In the genomic region with DNA sequence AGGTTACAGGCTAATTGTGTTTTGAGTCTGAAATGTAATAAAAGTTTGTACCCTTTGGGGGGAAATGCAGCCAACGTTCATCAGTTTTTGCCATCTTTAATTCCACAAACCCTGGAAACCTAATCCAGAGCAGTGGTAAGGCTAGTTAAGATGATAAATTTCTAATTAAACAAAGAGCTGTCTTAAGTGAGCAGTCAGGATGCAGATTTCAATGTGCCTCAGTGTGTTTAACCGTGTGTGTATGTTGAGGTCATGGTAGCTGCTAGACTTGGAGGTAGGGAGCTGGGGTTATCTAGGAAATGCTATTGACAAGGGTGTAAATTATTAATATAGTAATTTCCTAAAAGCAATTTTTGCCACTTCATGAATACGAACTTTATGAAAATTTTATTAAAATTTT, we compare ENCODE assay signal across 22 mouse cellular contexts.
DNase-seq lines count a peak whose midpoint lies in the region; ATAC-seq and TF ChIP-seq lines count a peak whose summit lies in the region.
"Had no signal": no experiment of that assay in that cellular context is flagged by ENCODE, and none has a peak within 500 bp of the region (broad histone marks: within the 10 kb centered on the region; RNA-seq: fewer than 3 reads in every experiment).

No protein-coding gene starts in this region.

- H3K4me1 ChIP-seq in kidney, embryonic 14.5 days (ENCODE audit: control insufficient read depth, insufficient read depth, low read length), result no peaks in the 10 kb centered on the region
- H3K4me1 ChIP-seq in kidney, embryonic 15.5 days, result no peaks in the 10 kb centered on the region
- H3K4me1 ChIP-seq in kidney, embryonic 16.5 days (ENCODE audit: insufficient read depth, low read length), result no peaks in the 10 kb centered on the region
- no peaks in the 10 kb centered on the region for H3K4me1 ChIP-seq in kidney, postnatal 0 days (replicated peaks; ENCODE audit: insufficient read depth, low read length)

- DNase-seq in kidney, adult 18-20 months, result no peak
- no peak for DNase-seq in kidney, postnatal 4 days
- no peak for DNase-seq in kidney, adult 11 months
- peak; percentile 37 for DNase-seq in kidney, postnatal 0 days (ENCODE audit: low spot score)
- DNase-seq in kidney, postnatal 10 days, result no peak
- DNase-seq: adrenal gland, adult 2 months; adrenal gland, adult 8-10 months; adrenal gland, postnatal 10 days; adrenal gland, postnatal 14 days; adrenal gland, postnatal 25 days; adrenal gland, postnatal 36 days; B cell, adult 2 months; cerebellum, adult 11 months; cerebellum, adult 11-12 months had no signal

- no peaks in the 10 kb centered on the region for H3K9me3 ChIP-seq in kidney, embryonic 14.5 days (ENCODE audit: control insufficient read depth, low read length)
- no peaks in the 10 kb centered on the region for H3K9me3 ChIP-seq in kidney, embryonic 15.5 days (replicated peaks)
- H3K9me3 ChIP-seq in kidney, embryonic 16.5 days (ENCODE audit: low read length), result no peaks in the 10 kb centered on the region
- H3K9me3 ChIP-seq in kidney, postnatal 0 days (replicated peaks; ENCODE audit: low read length), result no peaks in the 10 kb centered on the region

- H3K36me3 ChIP-seq in kidney, embryonic 14.5 days (ENCODE audit: control insufficient read depth, insufficient read depth, low read length), result no peaks in the 10 kb centered on the region
- H3K36me3 ChIP-seq in kidney, embryonic 15.5 days, result no peaks in the 10 kb centered on the region
- H3K36me3 ChIP-seq in kidney, embryonic 16.5 days (ENCODE audit: insufficient read depth, low read length), result no peaks in the 10 kb centered on the region
- no peaks in the 10 kb centered on the region for H3K36me3 ChIP-seq in kidney, postnatal 0 days (ENCODE audit: insufficient read depth, low read length)
- H3K36me3 ChIP-seq: G1E had no signal

- H3K4me3 ChIP-seq in kidney, embryonic 14.5 days (ENCODE audit: low read length), result no peak overlapping the region
- H3K4me3 ChIP-seq in kidney, embryonic 15.5 days (replicated peaks), result no peak overlapping the region
- H3K4me3 ChIP-seq in kidney, embryonic 16.5 days (ENCODE audit: low read length), result no peak overlapping the region
- H3K4me3 ChIP-seq in kidney, postnatal 0 days (replicated peaks; ENCODE audit: low read depth, low read length), result no peak overlapping the region

- H3K27ac ChIP-seq in kidney, embryonic 14.5 days (ENCODE audit: low read depth, low read length), result no peak overlapping the region
- no peak overlapping the region for H3K27ac ChIP-seq in kidney, embryonic 15.5 days
- H3K27ac ChIP-seq in kidney, embryonic 16.5 days (ENCODE audit: low read length), result no peak overlapping the region
- H3K27ac ChIP-seq in kidney, postnatal 0 days, result no peak overlapping the region

- peak; percentile 79; the same call in 1 of the 2 replicates for ATAC-seq in kidney, embryonic 14.5 days (ENCODE audit: low FRiP score, low TSS enrichment)
- ATAC-seq in kidney, embryonic 15.5 days (replicated peaks; ENCODE audit: low FRiP score), result peak; percentile 71
- ATAC-seq in kidney, embryonic 16.5 days (ENCODE audit: low FRiP score, low TSS enrichment), result peak; percentile 69; the same call in 1 of the 2 replicates
- ATAC-seq in kidney, postnatal 0 days (replicated peaks; ENCODE audit: low FRiP score, low read depth), result no peak
- ATAC-seq: activated CD4-positive, CD25-positive, alpha-beta regulatory T cell, adult 4 months; CD4-positive, CD25-positive, alpha-beta regulatory T cell, adult 4 months; Patski had no signal

- H3K4me2 ChIP-seq in kidney, embryonic 14.5 days (replicated peaks; ENCODE audit: low read depth, low read length), result no peak overlapping the region
- no peak overlapping the region for H3K4me2 ChIP-seq in kidney, embryonic 15.5 days
- no peak overlapping the region for H3K4me2 ChIP-seq in kidney, embryonic 16.5 days (replicated peaks; ENCODE audit: low read depth, low read length)
- H3K4me2 ChIP-seq in kidney, postnatal 0 days (ENCODE audit: low read length), result no peak overlapping the region

- no peak overlapping the region for H3K9ac ChIP-seq in kidney, embryonic 14.5 days (ENCODE audit: low read depth, low read length)
- no peak overlapping the region for H3K9ac ChIP-seq in kidney, embryonic 15.5 days
- no peak overlapping the region for H3K9ac ChIP-seq in kidney, embryonic 16.5 days (replicated peaks; ENCODE audit: low read length)
- no peak overlapping the region for H3K9ac ChIP-seq in kidney, postnatal 0 days (ENCODE audit: low read depth, low read length)

- no peaks in the 10 kb centered on the region for H3K27me3 ChIP-seq in kidney, embryonic 14.5 days (ENCODE audit: control insufficient read depth, insufficient read depth, low read length)
- no peaks in the 10 kb centered on the region for H3K27me3 ChIP-seq in kidney, embryonic 15.5 days
- H3K27me3 ChIP-seq in kidney, embryonic 16.5 days (ENCODE audit: insufficient read depth, low read length), result no peaks in the 10 kb centered on the region
- H3K27me3 ChIP-seq in kidney, postnatal 0 days (ENCODE audit: insufficient read depth, low read length), result no peaks in the 10 kb centered on the region
- H3K27me3 ChIP-seq: CH12.LX, Patski had no signal

- 37% methylated on average over 3 of the region's 3 CpGs for WGBS in kidney, embryonic 14.5 days
- WGBS in kidney, embryonic 15.5 days, result 47% methylated on average over 3 of the region's 3 CpGs
- WGBS in kidney, embryonic 16.5 days, result 40% methylated on average over 3 of the region's 3 CpGs
- WGBS in kidney, postnatal 0 days, result 38% methylated on average over 3 of the region's 3 CpGs

- no peak for TF ChIP-seq CTCF in kidney, postnatal 0 days (IDR thresholded peaks at IDR 0.05; ENCODE audit: low read depth)
